Mouse (Mus musculus) thymus, postnatal 25 days (tissue): Measurements from ENCODE around the gene Axin1.
A peak's percentile ranks its signal among the peaks of the same experiment; 100 is the strongest.

Source experiments
- DNase-seq: peaks from one replicate; pipeline ENCODE4 v3.0.0; 2022

The Axin1 gene

DNA sequence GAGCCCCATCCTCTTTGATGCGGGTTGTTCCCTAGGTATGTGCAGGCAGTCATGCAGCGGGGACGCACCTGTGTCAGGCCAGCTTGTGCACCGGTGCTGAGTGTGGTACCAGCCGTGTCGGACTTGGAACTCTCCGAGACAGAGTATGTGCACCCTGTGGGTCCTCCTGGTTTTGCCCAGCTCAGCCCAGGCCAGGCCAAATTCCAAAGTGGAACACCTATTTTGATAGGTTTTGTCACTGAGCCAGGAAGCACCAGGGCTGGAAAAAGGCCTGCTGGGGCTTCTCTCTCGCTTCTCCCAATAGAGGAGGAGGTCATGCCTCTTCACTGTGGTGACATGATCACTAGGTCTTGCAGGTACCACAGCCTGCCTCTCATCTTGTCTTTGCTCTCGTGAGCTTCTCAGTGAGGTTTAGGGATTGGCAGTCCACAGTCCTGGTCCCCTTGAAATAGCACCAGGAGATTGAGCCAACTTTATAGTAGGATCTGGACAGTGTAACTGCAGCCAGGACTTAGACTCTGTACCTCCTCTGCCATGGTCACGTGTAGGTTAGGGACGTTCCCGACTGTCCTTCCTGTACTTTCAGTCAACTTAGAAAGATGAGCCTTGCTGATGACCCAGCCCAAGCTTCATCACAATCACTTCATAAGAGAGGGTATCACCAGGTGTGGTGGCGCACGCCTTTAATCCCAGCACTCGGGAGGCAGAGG lies 54.1 kb downstream of the Axin1 start:
- DNase-seq = no peak

DNA sequence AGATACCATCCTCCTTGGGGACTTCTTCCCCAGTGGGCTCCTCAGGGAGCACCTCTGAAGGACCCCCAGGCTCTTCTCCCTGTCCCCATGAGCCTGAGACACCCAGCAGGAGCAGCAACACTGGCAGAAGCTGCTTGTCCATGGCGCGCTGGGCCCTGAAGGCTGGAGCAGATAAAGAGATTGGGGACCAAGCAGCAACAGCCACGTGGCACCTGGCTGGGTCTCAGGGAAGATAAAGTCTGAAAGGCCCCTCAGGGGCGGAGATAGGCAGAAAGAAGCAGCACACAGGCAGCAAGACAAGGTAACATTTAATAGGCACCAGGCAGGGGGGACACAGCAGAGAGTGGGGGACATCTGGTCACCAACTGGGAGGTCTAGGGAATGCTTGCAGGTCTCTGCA lies 60.4 kb downstream of the Axin1 start, which contains the start of gene Pdia2:
Gene Pdia2 (minus strand): TSS at position 196 of the 400 bp plus-strand sequence.
- DNase-seq = no peak

DNA sequence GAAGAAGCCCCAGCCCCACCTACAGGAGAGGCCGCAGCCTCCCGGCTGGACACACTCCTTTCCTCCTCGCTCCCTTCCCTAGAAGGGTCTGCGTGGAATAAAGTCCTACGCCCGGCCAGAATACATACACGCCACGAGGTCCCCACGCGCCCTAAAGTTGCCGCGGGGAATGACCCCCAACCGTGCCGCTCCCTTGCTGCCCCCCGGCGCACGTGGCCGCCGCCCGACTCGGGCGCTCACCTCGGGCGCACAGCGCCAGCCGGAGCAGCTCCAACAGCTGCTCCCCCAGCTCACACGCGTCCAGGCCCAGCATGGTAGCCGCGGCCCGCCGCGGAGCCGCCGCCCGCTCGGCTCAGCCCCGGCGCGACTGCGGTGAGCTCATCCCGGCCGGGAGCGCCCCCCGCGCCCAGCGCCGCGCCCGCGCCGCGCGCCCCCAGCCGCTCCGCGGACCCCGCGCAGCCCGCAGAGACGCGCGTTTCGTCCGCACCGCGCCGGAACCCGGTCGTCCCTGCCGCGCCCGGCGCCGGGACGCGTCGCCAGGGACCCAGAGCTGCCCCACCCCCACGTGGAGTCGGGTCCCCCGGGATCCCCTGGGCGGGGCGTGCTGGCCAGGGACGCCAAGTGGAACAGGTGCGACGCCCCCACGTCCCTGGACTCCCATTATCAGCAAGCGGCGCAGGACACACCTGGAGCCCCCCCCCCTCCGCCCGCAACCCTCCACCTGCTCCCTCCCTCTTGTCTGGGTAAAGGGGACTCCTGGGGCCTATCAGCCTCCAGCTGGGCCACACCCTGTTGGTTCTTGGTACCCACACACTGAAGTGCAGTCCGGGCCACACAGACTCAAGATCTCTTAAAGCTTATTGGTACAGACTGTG lies 62.6 kb downstream of the Axin1 start:
- DNase-seq = peak; percentile 6

DNA sequence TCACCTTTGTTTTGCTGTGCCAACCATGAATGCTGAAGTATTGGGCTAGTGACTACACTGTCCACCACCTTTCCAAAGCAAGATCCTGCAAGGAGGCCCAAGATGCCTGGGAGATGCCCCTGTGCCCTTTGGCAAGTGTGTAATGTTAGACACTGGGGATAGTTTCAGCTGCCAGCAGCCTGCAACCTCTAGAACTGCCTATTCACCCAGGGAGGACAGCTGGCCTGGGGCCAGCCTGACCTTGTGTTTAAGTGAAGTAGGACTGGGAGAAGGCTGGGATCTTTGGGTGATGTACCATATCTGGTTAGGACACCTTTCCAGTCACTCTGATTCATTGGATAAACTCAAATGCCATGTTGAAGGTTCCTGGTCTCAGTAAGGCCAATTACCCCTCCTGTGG lies 63.5 kb downstream of the Axin1 start:
- DNase-seq = no peak

DNA sequence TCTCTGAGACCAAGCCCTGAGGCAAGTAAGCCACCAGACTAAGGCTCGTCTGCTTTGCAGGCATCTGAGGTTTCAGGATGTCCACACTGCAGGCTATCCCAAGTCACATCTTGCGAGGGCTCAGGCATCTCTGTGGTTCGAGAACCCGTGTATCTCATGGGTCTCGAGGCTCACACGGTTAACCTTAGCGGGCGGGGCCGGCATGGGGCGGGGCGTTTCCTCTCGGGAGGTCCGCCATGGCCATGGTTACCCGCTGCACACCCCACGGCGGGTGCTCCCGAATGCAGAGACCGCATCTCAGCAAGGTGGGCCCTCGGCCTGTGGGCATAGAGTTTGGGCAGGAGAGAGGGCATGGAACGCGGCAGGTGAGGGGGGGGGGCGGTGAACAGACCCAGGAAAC lies 64.2 kb downstream of the Axin1 start, which contains the start of gene Rgs11:
Gene Rgs11 (plus strand): TSS at position 215 of the 400 bp plus-strand sequence.
- peak; percentile 46 for DNase-seq

DNA sequence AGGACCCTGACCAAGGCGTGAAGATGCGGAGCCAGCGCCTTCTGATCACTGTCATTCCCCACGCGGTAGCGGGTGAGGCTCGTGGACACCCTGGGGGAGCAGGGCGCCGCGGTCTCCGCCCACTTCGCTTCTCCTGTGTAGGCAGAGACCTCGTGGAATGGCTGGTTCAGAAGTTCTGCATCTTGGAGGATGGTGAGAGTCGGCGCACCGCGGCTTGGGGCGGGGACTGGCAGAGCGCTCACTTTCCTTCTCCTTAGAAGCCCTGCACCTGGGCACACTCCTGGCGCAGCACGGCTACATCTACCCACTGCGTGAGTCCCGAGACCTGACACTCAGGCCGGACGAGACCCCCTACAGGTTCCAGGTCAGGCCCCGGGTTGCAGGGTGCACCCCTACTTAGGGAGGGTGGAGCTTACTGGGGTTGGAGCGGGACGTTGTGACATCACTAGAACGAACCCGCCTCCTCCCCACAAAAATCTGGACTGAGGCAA lies 64.9 kb downstream of the Axin1 start:
- peak; percentile 25 for DNase-seq

DNA sequence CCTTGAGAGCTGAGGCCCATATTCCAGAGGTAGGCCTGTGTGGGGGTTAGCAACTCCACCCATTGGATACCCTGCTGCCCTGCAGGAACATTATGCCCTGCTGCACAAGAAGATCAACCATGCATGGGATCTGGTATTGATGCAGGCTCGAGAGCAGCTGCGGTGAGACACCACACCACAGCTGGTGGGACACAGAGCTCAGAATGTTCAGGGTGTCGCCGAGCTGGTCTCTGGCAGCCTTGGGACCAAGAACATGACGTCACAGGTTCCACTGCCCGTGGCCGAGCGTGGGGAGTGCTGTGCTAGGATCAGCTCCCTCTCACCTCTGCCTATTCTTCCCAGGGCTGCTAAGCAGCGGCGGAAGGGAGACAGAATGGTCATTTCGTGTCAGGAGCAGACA lies 66.3 kb downstream of the Axin1 start:
- DNase-seq = no peak

DNA sequence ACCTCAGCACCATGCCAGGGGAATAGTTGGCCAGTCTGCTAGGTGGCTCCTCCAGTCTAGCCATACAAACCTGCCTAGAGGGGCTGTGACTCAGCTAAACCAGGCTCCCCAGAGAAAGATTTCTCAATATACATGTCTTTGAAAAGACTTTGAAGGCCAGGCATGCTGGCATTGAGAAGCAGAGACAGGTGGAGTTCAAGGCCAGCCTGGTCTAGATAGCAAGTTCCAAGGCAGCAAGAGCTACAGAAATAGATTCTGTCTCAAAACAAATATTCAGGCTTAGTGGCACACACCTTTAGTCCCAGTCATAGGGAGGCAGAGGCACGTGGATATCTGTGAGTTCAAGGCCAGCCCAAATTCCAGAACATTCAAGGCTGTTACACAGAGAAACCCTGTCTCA lies 67.9 kb downstream of the Axin1 start:
- no peak for DNase-seq

DNA sequence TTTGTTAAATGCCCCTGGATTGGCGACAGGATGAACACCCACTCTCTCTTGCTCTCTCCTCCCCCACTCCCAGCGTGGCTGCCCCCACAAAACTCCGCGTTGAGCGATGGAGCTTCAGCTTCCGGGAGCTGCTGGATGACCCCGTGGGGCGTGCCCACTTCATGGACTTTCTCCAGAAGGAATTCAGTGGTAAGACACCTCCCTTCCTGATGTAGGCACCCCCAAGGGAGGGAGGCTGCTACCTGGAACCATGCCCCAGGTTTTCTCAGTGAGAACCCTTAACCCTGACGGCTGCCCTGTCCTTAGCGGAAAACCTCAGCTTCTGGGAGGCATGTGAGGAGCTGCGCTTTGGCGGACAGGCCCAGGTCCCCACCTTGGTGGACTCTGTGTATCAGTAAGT lies 69.2 kb downstream of the Axin1 start, which contains the start of gene Arhgdig:
Gene Arhgdig (minus strand): TSS at position 101 of the 400 bp plus-strand sequence.
- no peak for DNase-seq

DNA sequence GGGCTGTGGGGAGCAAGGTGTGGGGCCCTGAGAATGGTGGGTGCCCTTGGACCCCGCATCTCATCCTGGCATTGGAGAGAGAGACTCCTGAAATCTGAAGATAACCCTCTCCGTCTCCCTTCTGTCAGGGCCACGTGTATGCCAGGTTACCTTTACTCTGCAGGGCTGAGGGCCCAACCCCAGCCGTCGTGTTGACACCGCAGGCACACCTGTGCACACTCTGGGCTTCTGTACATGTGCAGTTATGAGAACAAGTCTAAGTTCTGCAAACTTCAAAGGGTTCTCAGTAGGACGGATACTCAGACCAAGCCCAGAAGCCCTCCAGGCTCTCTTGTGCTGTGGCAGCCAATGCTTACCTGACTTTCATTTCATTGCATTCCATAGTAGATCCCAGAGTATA lies 73.8 kb downstream of the Axin1 start:
- DNase-seq = no peak

DNA sequence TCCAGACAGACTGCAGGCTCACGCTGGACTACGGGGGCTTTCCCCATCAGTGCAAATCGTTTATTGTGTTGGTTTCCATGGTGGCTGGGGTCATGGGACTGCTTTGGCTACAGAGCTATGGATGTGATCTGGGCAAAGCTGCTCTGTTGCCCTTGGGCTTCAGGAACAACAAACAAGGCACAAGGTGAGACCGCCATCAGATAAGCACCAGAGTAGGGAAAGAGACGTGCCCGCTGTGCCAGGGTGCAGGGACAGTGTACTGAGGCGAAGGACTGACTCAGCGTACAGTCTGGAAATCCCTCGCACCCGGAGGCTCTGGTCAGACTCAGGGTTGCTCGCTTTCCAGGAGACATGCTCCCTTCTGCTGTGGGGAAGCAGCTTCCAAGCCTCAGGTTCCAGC lies 74.2 kb downstream of the Axin1 start:
- no peak for DNase-seq

DNA sequence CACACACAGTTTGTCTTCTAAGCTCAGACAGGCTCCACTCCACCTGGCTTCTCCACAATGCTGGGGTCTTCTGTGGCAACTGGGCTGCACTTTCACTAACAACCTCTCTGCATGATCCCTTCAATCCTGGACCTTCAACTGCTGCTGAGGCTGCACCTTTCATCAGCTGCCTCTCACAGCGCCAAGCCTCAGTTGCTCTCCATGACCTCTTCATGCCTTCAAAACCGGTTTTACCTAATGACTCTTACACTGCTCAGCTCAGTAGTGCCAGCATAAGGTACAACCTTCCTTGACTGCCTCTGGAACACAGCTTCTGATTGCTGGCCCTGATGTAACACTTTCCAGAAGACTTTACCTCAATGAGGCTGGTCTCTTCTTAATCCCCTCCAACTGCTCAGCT lies 83.0 kb downstream of the Axin1 start:
- DNase-seq = no peak

DNA sequence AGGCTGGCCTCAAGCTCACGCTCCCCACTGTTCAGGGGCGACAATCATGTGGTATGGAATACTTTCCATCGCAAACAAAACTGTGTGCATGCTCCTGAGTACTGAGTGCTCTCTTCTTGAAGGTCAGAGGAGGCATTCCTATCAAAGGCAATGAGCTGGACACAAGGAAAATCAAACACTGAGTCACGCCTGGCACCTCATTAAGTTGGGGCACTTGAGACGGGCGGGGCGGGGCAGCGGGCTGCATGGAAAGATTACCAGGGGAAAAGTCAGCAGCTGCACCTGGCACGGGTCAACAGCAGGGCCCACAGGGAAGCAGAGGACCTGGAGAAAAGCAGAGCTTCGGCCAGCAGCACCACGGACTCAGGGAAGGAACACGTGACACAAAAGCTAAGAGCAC lies 86.7 kb downstream of the Axin1 start:
- no peak for DNase-seq

DNA sequence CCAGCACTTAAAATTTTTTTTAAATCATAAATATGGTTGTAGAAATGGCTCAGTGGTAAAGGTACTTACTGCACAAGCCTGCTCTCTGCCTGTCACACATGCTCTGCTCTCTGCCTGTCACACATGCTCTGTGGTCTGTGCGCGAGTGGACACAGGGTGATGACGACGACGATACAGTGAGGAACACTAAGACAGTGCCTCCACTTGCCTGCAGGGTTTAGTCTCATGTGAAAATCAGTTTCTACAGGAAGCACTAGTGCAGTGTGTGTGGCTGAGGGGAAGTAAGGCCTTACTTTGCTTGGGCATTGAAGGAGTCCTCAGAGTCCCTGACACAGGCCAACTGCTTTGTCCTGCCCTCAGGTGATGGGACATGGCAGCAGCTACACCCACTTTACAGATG lies 91.3 kb downstream of the Axin1 start:
- DNase-seq = no peak

DNA sequence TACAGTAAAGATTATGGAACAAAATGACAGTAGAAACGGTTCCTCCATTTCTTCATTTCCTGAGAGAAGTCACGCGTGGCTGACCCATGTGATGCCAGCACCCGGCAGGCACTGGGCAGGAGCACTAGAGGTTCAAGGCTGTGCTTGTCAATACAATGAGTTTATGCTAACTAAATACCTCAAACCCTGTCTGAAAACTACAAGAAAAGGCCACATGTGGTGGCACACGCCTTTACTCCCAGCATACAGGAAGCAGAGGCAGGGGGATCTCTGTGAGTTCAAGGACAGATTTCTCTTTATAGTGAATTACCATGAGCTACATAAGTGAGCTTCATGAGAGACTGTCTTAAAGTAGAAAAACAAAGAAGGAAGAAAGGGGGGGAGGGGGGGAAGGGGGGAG lies 92.7 kb downstream of the Axin1 start:
- DNase-seq = no peak

DNA sequence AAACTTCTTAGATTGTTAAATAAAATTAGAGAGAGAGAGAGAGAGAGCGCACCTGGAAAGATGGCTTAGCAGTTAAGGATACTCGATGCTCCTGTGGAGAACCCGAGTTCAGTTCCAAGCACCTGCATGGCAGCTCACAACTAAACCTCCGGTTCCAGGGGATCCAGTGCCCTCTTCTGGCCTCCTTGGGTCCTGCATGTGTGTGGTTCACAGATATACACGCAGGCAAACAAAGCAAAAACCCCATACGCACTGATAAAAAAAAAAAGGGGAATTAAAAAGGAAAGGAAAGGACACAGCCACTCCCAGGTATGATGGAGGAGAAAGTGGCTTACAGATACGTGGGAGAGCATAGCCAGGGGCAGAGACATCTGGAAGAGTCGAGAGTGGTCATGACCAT lies 94.4 kb downstream of the Axin1 start:
- peak; percentile 33 for DNase-seq

DNA sequence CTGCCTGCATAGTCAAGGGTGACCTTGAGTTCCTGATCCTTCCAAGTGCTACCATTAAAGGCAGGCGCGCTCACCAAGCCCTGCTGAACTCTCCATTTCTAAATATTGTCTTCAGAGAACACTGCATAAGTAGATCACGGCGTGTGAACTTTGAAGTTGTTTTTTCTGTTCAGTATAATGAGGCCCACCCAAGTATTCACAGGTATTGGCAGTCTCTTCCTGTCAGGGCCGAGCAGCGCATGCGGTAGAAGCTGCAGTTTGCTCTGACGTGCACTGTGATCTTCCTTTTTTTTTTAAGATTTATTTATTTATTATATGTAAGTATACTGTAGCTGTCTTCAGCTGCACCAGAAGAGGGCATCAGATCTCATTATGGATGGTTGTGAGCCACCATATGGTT lies 95.9 kb downstream of the Axin1 start:
- no peak for DNase-seq

DNA sequence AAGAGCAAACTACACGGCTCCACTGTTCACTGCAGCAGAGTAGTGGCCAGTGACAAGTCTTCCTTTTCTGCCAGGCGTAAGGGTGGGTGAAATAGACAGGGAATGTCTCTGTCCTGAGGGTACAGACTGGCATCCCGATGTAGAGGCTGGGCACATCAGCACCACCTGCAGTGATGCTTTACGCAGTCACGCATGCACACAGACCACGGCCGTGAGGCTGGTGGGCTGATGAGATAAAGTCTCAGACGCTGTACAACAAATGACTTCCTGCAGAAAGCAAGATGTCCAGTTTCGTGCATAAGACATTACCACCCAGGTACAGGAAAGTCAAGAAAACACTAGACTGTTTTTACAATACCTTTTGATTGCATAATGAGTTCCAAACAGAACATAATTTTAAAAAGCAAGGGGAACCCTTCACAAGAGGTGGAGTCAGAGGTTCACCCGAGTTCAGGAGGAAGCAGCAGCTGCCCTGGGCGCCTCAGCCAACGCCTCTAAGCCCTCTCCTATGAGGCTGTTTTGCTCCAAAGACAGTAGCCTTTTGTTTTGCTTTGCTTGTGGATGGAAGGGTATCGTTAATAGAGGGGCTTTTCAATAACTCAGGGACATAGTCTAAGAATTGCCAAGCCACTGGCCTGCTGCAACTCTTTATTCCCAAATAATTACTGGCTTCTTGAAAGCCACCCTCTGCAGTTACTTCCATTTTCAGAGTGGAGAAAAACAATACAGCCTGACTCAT lies 96.8 kb downstream of the Axin1 start:
- no peak for DNase-seq

DNA sequence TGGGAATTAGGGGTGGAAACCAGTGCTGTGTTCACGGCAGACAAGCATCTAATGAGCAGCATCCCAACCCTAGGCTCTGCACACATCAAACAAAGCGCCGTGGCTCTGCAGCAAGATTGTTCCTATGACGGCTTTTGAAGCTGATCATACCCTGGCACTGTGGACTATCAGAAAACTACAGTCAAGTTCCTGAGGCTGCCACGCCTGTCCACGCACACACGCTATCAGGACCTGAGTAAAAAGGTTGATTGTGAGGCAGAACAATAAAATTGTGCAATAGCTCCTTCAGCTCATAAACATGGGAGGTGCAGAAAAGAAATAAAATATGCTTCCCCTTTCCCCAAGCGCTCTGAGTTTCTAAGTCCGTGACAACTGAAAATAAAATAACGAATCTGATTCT lies 99.2 kb downstream of the Axin1 start:
- DNase-seq = no peak

DNA sequence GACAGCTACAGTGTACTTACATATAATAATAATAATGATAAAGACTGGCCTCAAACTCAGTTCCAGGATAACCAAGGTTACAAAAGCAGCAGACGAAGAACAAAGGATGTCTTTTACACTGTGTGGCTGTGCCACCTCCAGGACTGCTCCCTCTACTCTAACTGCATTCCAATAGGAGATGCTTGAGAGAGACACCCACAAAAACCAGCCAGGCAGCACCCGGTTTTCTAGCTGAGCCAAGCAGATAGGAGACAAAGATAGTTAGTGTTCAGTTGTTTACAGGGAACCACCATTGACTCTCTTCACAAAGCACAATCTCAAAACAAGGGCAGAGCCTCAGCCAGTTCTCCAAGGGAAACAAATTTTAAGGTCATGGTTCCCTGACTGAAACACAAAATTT lies 101.1 kb downstream of the Axin1 start:
- DNase-seq = no peak

DNA sequence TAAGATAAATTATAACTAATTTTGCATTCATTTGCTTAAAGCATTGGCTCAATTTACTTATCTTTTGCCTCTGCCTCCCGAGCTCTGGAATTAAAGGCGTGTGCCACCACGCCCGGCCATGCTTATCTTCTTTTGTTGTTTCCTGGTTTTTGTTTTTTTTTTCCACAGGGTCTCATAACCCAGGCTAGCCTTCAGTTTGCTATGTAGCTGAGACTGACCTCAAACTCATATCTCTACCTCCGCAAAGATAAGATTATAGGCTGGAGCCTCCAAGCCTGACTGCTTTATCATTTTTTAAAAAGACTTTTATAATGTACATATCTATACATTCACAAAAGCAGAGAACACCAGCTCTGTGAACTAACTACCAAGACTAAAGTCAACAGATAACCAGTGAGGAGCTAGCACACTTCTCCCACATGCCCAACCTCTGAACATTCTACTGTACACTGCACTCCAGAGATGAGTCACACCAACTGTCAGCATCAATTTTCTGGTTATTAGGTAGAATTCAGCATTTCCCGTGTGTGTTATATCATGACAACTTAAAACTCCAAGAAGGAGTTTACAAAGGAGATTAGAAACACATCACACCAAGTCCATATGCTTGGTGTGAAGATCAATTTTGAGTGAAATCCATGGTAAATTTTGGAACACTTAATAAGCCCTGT lies 101.8 kb downstream of the Axin1 start:
- no peak for DNase-seq

DNA sequence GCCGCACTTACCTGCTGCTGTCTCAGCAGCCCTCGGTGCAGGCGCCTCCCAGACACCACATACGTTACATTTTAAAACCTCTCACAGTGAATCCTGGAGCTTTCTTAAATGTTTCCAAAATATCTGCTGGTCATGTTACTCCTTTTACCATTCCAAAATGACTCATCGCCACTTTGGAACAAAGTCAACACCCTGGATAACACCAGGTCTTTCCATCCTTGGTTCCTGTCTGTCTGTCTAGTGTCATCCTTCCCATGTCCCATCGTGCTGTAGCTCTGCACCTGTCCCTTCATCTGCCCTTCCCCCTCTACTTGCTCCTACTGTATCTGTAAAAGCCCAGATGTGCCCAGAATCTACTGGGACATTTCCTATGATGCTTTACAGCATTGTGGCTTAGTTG lies 102.5 kb downstream of the Axin1 start:
- DNase-seq = no peak
